Mouse (Mus musculus) c-Kit-positive CD71-negative TER-119-negative erythroid progenitor cells, embryonic 14.5 days (primary cell): ENCODE results near the gene Ncapd3.

ENCODE experiments used
- DNase-seq: peaks from one replicate; pipeline ENCODE4 v3.0.0-alpha.2; 2013; ENCODE audit warnings: low read depth

The Ncapd3 gene

DNA sequence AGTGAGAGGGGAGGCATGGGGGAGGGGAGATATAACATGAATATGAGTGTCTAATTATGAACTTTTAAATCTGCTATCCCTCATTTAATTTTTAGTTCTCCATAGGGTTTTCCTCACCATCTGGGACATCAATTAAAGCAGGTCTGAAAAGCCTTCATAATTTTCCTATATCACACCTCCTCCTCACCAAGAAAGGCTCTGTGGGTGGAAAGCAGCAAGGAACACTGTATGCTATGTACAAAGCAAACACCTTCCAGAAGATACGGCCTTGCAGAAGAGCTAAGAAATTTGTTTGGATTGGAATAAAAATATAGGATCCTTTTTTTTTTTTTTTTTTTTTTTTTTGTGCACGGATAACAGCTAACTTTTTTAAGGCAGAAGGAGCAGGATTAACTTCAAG lies 94.0 kb downstream of the Ncapd3 start:
- DNase-seq = no peak

DNA sequence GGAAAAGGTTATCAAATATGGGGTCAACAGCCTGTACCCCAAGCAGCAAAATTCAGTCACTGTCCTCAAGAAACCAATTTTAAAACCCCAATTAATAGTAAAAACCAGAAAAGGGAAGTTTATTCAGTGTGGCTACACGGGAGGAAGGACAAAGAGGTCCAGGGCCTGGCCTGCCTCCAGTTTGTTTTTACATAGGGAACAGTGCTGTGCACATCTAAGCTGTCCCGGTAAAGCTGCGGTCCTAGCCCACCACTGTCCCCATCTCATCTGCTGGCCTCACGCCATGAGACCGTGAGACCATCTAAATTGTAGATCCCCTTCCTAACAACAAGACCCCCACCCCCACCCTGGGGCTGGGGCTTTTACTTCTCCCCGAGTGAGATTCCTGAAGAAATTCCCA lies 95.5 kb downstream of the Ncapd3 start:
- no peak for DNase-seq

DNA sequence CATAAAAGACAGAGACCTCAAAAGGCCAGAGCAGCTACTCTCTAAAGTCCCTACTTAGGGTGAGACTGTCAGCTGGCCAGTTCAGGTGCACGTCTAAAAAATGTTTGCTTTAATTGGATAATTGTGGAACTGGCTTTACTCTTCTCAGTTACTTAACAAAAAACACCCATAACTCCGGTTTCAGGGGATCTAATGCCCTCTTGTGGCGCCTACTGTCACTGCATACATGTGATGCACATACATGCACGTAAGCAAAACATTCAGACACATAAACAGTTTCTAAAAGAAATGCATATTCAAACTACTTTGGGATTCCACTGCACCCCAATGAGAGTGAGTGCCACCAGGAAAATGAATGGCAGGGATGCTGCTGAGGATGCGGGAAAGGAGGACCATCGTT lies 96.6 kb downstream of the Ncapd3 start:
- no peak for DNase-seq

DNA sequence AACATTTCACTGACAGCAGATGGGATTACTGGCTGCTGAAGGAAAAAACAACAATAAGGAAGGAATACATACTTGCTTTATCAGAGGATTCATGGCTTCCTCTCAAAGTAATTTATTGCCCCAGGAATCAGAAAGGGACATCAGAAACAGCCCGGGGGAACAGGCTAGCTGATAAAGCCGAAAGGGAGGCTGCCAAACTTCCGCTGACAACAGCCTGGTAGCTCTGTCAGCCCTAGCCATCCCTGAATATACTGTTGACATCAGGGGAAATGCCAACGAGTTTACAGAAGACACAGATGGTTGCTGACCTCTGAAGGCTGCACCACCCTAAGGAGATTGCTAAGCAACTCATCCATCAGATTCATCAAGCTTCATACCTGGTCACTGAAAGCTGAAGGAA lies 98.7 kb downstream of the Ncapd3 start:
- DNase-seq = no peak

DNA sequence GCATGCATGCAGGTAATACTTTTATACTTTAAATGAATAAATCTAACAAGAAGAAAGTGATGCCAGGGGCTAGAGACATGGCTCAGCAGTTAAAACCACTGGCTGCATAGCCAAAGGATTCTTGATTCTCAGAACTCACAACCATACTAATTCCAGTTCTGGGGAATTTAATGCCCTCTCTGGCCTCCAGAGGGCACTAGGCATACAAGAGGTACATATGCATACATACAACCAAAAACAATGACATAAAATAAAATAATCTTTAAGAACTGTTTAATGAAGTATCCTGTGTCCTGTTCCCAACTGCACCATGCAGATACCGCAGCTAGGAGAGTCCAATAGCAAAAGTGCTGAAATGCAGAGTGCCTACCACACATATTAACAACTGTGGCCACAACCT lies 104.4 kb downstream of the Ncapd3 start:
- DNase-seq = peak; percentile 12

DNA sequence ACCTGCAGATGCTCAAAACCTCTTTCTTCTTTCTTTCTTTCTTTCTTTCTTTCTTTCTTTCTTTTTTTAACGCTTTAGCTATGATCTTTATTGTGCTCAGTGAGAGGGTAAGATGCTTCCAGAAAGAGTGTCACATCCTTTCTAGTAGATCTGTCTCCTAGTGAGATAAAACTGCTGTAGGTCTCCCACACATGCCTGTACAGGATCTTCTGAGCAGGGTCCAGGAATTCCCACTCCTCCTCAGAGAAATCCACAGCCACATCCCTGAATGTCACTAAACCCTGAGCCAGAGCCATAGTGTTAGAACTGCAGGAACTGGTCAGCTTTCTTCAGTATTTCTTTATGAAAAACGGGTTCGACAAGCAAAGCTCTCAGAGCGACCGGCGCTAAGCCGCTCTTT lies 105.4 kb downstream of the Ncapd3 start:
- DNase-seq = no peak

DNA sequence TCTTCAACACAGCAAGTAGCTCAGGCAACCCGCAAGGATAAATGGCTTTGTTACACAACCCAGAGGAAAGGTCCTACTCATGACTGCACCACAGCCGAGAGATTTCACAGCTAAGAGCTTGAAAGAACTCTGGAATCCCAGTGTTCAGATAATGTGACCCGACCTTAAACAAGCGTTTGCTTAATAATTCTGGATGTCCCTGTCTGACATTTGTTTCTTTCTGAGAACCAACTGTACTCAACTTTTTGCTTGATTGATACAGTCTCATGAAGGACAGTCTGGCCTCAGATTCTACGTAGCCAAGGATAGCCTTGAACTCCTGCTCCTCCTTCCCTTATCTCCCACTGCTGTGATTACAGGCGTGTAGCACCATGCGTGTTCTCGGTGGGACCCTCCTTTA lies 106.7 kb downstream of the Ncapd3 start:
- DNase-seq = no peak

DNA sequence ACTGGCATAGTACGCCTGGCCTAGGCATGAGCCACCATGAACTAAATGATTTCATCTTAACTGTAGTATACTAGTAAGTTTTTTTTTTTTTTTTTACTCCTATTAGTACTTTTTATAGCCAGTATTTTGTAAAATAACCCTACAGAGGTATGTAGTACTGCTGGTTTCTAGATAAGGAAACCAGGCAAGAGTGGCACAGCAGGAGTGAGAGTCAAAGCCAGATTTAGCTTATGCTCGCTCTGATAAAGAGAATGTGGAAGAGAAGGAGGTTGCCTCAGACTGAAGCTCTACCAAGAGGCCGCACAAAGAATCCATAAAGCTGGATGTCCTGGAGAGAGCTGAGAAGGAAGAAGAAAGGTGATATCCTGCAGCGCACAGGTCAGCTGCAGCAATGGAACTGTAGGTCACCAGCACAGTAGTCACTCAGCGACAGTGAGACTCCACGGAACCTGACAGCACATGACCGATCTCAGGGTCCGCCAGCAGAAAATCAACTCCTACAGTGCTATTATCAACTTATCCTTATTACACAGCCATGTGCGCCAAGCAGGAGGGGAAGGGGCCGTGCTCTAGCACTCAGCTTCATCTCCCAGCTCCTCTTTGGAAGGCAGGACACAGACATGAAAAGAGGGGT lies 110.6 kb downstream of the Ncapd3 start:
- DNase-seq = no peak

DNA sequence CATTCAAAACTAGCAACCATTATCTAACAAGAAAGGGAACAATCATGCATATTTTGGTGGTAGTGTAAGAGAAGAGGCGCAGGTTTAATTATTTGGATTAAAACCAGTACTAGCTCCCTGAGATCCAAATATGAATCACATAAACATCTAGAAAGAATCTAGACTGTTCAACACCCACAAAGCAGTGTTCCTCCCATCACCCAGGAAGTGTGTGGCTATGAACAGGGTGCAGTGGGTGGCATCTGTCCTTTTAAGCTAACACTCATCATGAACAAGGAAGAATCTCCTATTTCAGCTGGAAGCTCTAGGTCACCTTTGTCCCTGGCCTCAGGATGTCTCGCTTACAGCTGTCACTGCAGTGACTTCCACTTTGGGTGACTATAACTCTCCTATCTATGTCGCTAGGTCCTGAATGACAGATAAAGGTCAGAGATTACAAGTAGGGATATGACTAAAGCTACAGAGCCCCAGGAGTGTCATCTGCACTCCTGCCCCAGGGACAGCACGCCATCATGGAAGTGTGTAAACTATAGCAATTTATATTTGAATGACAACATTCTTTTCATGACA lies 114.4 kb downstream of the Ncapd3 start:
- DNase-seq = no peak
